Mouse (Mus musculus): ENCODE results near the gene Rasgef1b.

- TF ChIP-seq POLR2AphosphoS2 (IDR thresholded peaks at IDR 0.05; ENCODE audit: low read depth, low read length), result no peak
- no peak for TF ChIP-seq MAFK (IDR thresholded peaks at IDR 0.05; ENCODE audit: insufficient replicate concordance, low read length)
- TF ChIP-seq CTCF (conservative IDR thresholded peaks at IDR 0.05 in 1 of 2, IDR thresholded peaks at IDR 0.05 in 1 of 2; ENCODE audit: low read depth in 2 of 2, low read length in 2 of 2), result no peak
- no peak for TF ChIP-seq CHD2 (IDR thresholded peaks at IDR 0.05; ENCODE audit: low read length)
These were observed 209.3 kb downstream of the Rasgef1b start for GRCm38 (mm10) chr5:99519556-99519955.
